Mouse (Mus musculus) CD8-positive naive resting alpha-beta T cell, adult 2 months (primary cell): Measurements from ENCODE around the gene Ccl2.
A peak's percentile ranks its signal among the peaks of the same experiment; 100 is the strongest.

Source experiments
- DNase-seq, 2 experiments: peaks; one replicate each; pipeline ENCODE4 v3.0.0; 2022; ENCODE audit warnings: low read depth in 2 of 2, low spot score in 2 of 2

Ccl2 gene

GRCm38 (mm10) chr11:82034446-82034845 lies 925 bp upstream of the Ccl2 start:
- no peak for DNase-seq

DNA sequence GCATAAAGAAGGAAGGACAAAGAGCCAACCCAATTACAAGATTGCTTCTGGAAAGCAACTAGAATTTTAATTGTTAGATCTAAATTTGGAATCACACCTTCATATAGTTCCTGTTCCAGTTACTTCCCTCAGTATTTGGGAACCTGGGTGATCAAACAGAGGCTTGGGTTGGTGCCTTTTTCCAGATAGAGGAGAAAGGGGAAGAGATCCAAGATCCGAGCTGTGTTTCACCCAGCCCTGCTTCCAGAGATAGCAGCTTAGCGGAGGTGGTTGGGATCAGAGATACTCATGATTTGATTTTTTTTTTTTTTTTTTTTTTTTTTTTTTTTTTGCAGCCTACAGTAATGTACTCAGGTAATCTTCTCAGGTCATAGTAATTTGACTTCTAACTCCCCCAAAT lies 486 bp downstream of the Ccl2 start:
- DNase-seq: no peak

GRCm38 (mm10) chr11:82038535-82038934 lies 3.2 kb downstream of the Ccl2 start, which contains the start of gene Gm17268:
TSS of gene Gm17268 (minus strand) at chr11:82038562.
- DNase-seq: no peak

GRCm38 (mm10) chr11:82039132-82039660 lies 3.8 kb downstream of the Ccl2 start:
- no peak for DNase-seq

- no peak for DNase-seq
These were observed 6.3 kb downstream of the Ccl2 start for GRCm38 (mm10) chr11:82041671-82042080.

DNA sequence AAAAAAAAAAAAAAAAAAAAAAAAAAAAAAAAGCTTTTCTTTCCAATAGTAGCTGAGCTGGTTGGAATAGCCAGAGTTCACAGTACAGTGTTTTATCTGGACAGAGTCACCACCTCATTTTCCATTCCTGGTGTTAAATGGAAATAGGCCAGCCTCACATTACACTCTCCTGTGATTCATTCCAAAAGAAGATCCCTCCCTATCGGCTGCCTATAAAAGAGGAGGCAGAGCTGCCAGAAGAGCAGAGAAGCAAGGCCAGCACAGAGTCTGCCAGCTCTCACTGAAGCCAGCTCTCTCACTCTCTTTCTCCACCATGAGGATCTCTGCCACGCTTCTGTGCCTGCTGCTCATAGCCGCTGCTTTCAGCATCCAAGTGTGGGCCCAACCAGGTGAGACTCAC lies 10.1 kb downstream of the Ccl2 start, which contains the start of gene Ccl7:
Ccl7 (plus strand) TSS at position 242 of the 400 bp plus-strand sequence.
- no peak for DNase-seq

GRCm38 (mm10) chr11:82047746-82048415 lies 12.5 kb downstream of the Ccl2 start:
- DNase-seq: peak in 1 of 2 experiments; percentile 2

GRCm38 (mm10) chr11:82053849-82054248 lies 18.5 kb downstream of the Ccl2 start:
- DNase-seq: no peak

DNA sequence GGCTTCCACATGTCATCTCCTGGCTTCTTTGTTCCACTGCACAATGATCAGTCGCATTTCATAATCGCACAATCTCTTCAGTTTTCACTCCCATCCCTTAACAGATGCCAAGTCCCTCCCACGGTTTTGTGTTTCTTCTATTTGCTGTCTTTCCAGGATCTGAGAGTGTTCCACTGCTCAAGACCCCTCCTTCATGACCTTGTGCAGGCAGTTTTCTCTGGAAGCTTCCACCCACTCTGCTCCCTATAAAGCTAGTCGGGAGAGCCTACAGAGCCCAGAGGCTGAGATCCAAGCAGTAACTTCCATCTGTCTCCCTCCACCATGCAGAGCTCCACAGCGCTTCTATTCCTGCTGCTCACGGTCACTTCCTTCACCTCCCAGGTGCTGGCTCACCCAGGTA lies 22.3 kb downstream of the Ccl2 start, which contains the start of gene Ccl11:
Ccl11 (plus strand) TSS at position 178 of the 400 bp plus-strand sequence.
- no peak for DNase-seq

DNA sequence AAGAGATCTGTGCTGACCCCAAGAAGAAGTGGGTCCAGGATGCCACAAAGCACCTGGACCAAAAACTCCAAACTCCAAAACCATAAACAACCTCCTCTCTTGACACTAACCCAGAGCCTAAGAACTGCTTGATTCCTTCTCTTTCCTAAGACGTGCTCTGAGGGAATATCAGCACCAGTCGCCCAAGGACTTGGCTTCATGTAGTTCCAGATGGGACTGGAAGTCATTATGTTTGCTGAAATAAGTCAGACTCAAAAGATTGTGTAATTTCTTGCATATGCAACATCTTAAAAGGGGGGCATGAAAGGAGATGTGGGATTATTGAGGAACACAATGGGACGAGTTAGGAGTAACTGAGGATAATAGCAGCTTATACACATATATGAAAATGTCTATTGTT lies 26.9 kb downstream of the Ccl2 start:
- no peak for DNase-seq

- no peak for DNase-seq
These were observed 28.1 kb downstream of the Ccl2 start for GRCm38 (mm10) chr11:82063454-82063853.

GRCm38 (mm10) chr11:82066953-82067571 lies 31.7 kb downstream of the Ccl2 start:
- no peak for DNase-seq

- DNase-seq: no peak
These were observed 35.7 kb downstream of the Ccl2 start for GRCm38 (mm10) chr11:82071076-82071475.

DNA sequence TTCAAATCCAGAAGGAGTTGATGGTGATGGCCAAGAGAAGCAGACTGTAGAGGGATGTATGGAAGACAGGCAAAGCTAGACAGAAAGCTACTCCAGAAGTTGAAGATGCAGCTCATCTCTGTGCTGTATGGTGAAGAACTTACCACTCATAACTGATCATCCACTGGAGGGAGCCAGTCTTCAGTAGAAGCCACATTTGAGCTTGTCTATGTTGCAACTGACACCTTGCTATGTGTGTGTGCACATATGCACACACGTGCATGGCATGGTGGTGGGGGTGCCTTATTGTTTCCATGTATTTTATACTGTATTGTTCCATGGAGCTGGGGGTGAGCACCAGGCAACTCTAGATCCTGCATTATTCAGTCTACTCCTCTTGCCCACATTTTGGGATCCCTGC lies 37.0 kb downstream of the Ccl2 start:
- DNase-seq: no peak

- DNase-seq: no peak
These were observed 37.6 kb downstream of the Ccl2 start for GRCm38 (mm10) chr11:82072984-82073383.

DNA sequence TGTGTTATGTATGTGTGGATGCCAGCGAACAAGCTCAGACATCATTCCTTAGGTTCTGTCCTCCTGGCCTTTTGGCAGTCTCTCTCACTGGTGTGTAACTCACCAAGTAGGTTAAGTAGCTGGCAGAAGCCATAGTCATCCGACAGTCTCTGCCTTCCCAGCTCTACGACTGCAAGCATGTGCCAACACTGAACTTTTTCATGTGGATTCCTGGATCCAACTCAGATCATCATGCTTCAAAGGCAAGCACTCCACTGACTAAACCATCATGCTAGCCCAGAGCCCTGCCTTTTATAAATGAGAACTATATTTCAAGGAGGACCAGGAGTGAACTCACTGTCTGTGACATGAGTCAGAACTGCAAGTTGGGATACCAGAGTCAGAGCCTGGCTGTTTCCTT lies 38.3 kb downstream of the Ccl2 start:
- no peak for DNase-seq

- DNase-seq: no peak
These were observed 41.7 kb downstream of the Ccl2 start for GRCm38 (mm10) chr11:82077031-82077430.

- no peak for DNase-seq
These were observed 42.9 kb downstream of the Ccl2 start for GRCm38 (mm10) chr11:82078136-82078730.

DNA sequence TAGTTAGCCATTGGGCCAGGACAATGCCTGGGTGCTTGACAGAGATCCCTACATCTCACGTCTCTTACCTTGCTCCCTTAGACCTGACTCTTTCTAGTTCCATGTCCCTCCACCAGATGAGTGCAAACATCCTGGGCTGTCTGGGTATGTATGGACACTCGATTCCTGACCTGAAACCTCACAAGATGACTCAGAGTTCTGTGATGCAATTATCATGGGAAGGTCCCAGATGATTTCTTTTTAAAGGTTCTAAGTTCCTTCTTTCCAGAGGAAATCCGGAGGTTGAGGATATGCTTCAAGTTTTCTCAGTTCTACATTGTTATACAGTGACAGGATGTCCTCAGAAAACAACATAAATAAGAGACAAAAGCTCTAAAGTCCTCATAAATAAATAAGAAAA lies 45.5 kb downstream of the Ccl2 start:
- no peak for DNase-seq

GRCm38 (mm10) chr11:82084360-82084759 lies 49.0 kb downstream of the Ccl2 start:
- no peak for DNase-seq
